Mouse (Mus musculus): ENCODE measurements at regions not wholly inside any gene's neighbourhood (a gene's known extent, or its start where the extent isn't known, plus 50 kb on each side); places are given as distances from the start of the nearest gene placed in this dataset.

- TF ChIP-seq CTCF (IDR thresholded peaks at IDR 0.05; ENCODE audit: low read depth, low read length) (no peak), POLR2AphosphoS5 (IDR thresholded peaks at IDR 0.05; ENCODE audit: insufficient replicate concordance, low read depth, low read length) (no peak)
These were observed 415.3 kb upstream of the Slc8a1 start for GRCm38 (mm10) chr17:82153446-82153845.
